Mouse (Mus musculus) E14TG2a.4 (cell line): ENCODE results near the gene G2e3.

Experiments
- CTCF ChIP-seq: conservative IDR thresholded peaks from 2 replicates; pipeline ENCODE4 v1.5.1; 2014; ENCODE audit warnings: low read length
- NANOG ChIP-seq: IDR thresholded peaks from 2 replicates; pipeline ENCODE4 v1.6.1; 2014; ENCODE audit warnings: borderline replicate concordance, low read length, mixed read lengths
- POU5F1 ChIP-seq: IDR thresholded peaks from 2 replicates; pipeline ENCODE4 v1.6.1; 2014; ENCODE audit warnings: low read length, borderline replicate concordance

- TF ChIP-seq CTCF, result no peak
- TF ChIP-seq POU5F1, result no peak
- no peak for TF ChIP-seq NANOG
Observed at GRCm38 (mm10) chr12:51377888-51378190, 30.0 kb downstream of the G2e3 start.
